ENCODE assay signal across 31 mouse cellular contexts in genomic region chr15:45872675-45873074, GRCm38 (mm10).
"Had no signal": no experiment of that assay in that cellular context is flagged by ENCODE, and none has a peak within 500 bp of the region (broad histone marks: within the 10 kb centered on the region; RNA-seq: fewer than 3 reads in every experiment).

No protein-coding gene starts in this region.

- H3K9me3 ChIP-seq: limb, embryonic 10.5 days; limb, embryonic 12.5 days; limb, embryonic 13.5 days; limb, embryonic 15.5 days; liver, embryonic 12.5 days; liver, embryonic 13.5 days; liver, embryonic 15.5 days; lung, embryonic 15.5 days; megakaryocyte, embryonic 14.5 days; midbrain, embryonic 10.5 days; midbrain, embryonic 12.5 days; midbrain, embryonic 13.5 days; midbrain, embryonic 15.5 days; neural tube, embryonic 12.5 days had no signal

- H3K4me3 ChIP-seq: limb, embryonic 10.5 days; limb, embryonic 12.5 days; limb, embryonic 13.5 days; limb, embryonic 15.5 days; liver, embryonic 12.5 days; liver, embryonic 13.5 days; liver, embryonic 15.5 days; lung, embryonic 15.5 days; megakaryocyte, embryonic 14.5 days; midbrain, embryonic 10.5 days; midbrain, embryonic 12.5 days; midbrain, embryonic 13.5 days; midbrain, embryonic 15.5 days; myocyte; neural tube, embryonic 12.5 days had no signal

- DNase-seq: left cerebral cortex, postnatal 4 days; liver; liver, embryonic 13.5 days; liver, postnatal 0 days; lung, adult 18-20 months; lung, adult 2 months; lung, embryonic 14.5 days; lung, postnatal 10 days; lung, postnatal 14 days; lung, postnatal 36 days; lung, postnatal 4 days; midbrain, embryonic 14.5 days had no signal

- H3K27me3 ChIP-seq: limb, embryonic 12.5 days; limb, embryonic 13.5 days; limb, embryonic 15.5 days; liver, embryonic 12.5 days; liver, embryonic 13.5 days; liver, embryonic 15.5 days; lung, embryonic 15.5 days; megakaryocyte, embryonic 14.5 days; midbrain, embryonic 12.5 days; midbrain, embryonic 13.5 days; midbrain, embryonic 15.5 days; neural tube, embryonic 12.5 days had no signal

- H3K4me2 ChIP-seq: limb, embryonic 12.5 days; limb, embryonic 13.5 days; limb, embryonic 15.5 days; liver, embryonic 11.5 days; liver, embryonic 12.5 days; liver, embryonic 13.5 days; liver, embryonic 15.5 days; lung, embryonic 14.5 days; lung, embryonic 15.5 days; midbrain, embryonic 12.5 days; midbrain, embryonic 13.5 days; midbrain, embryonic 15.5 days; neural tube, embryonic 12.5 days had no signal

- H3K4me1 ChIP-seq: limb, embryonic 10.5 days; limb, embryonic 12.5 days; limb, embryonic 13.5 days; limb, embryonic 15.5 days; liver, embryonic 12.5 days; liver, embryonic 13.5 days; liver, embryonic 15.5 days; lung, embryonic 15.5 days; megakaryocyte, embryonic 14.5 days; midbrain, embryonic 10.5 days; midbrain, embryonic 12.5 days; midbrain, embryonic 13.5 days; midbrain, embryonic 15.5 days; neural tube, embryonic 12.5 days had no signal

- H3K36me3 ChIP-seq: limb, embryonic 10.5 days; limb, embryonic 12.5 days; limb, embryonic 13.5 days; limb, embryonic 15.5 days; liver, embryonic 12.5 days; liver, embryonic 13.5 days; liver, embryonic 15.5 days; lung, embryonic 15.5 days; midbrain, embryonic 10.5 days; midbrain, embryonic 12.5 days; midbrain, embryonic 13.5 days; midbrain, embryonic 15.5 days; neural tube, embryonic 12.5 days had no signal

- H3K27ac ChIP-seq: limb, embryonic 10.5 days; limb, embryonic 12.5 days; limb, embryonic 13.5 days; limb, embryonic 15.5 days; liver, embryonic 12.5 days; liver, embryonic 13.5 days; liver, embryonic 14.5 days; liver, embryonic 15.5 days; lung, embryonic 15.5 days; macrophage; midbrain, embryonic 10.5 days; midbrain, embryonic 12.5 days; midbrain, embryonic 13.5 days; midbrain, embryonic 15.5 days; neural tube, embryonic 12.5 days had no signal

- H3K9ac ChIP-seq: limb, embryonic 12.5 days; limb, embryonic 13.5 days; limb, embryonic 15.5 days; liver, embryonic 12.5 days; liver, embryonic 13.5 days; liver, embryonic 14.5 days; liver, embryonic 15.5 days; liver, postnatal 0 days; lung, embryonic 14.5 days; lung, embryonic 15.5 days; midbrain, embryonic 12.5 days; midbrain, embryonic 13.5 days; midbrain, embryonic 15.5 days; neural tube, embryonic 12.5 days had no signal

- ATAC-seq: liver, embryonic 12.5 days; liver, postnatal 0 days; lung, postnatal 0 days; midbrain, embryonic 13.5 days; midbrain, embryonic 15.5 days; midbrain, embryonic 16.5 days had no signal
